Mouse (Mus musculus) C2C12 (cell line): ENCODE measurements around the gene Sorbs1.

Experiments used
- CTCF ChIP-seq: IDR thresholded peaks from one replicate; pipeline ENCODE4 v1.5.1; 2011; ENCODE audit not compliant: control insufficient read depth, insufficient read depth, insufficient read length
- MYOD1 ChIP-seq: IDR thresholded peaks from one replicate; pipeline ENCODE4 v1.6.1; 2011; ENCODE audit warnings: low read depth; ENCODE audit not compliant: control insufficient read depth, insufficient read length

DNA sequence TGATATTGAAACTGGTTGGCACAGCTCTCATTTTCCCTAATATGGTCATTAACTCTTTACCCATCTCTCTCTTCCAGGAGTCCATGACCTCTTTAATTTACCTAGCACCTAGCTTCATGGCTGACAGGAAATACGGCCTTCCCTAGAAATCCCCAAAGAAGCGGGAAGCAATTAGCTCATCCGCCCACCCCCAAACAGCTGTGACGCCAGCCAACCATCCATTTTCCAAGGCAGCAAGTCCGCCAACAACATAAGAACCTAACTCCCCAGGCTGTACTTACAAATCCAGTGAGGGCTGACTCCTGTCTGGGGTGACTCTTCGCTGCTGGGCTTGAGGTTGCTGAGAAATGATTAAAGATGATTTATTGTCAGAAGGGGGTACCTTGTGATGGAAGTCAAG, 214.4 kb downstream of the Sorbs1 start:
- no peak for TF ChIP-seq CTCF
- peak; percentile 29 for TF ChIP-seq MYOD1
